Mouse (Mus musculus) layer of hippocampus, postnatal 10 days (tissue): ENCODE data around the gene Actr10. TPM values are rescaled to one million over a fixed set of nuclear protein-coding genes. Genes with fewer than 3 reads are reported as not detected.

Experiments used
- total RNA-seq, 2 experiments: library from RNA; stranded (reverse); gene quantifications; 2 replicates each; pipeline ENCODE4 v1.2.3; 2021

Actr10 gene
- total RNA-seq, 2 experiments from 2014 or later = 170 to 180 TPM

Other genes starting within 250 kb of the Actr10 start
- gene Frmd6, start 112.3 kb upstream of the Actr10 start, total RNA-seq = 10 to 100 TPM; 11.0 to 12.5 TPM
- gene Psma3, start 36.8 kb downstream of the Actr10 start, total RNA-seq = 100 to 1,000 TPM; 218 to 287 TPM
- gene Arid4a, start 78.1 kb downstream of the Actr10 start, total RNA-seq = 10 to 100 TPM; 38.4 to 39.2 TPM
- not detected for gene Tomm20l, start 173.6 kb downstream of the Actr10 start, total RNA-seq
- 10 to 100 TPM; 71.5 to 72.2 TPM for gene Timm9, start 198.8 kb downstream of the Actr10 start, total RNA-seq
- gene 2700049A03Rik, start 199.0 kb downstream of the Actr10 start, total RNA-seq = 1 to 10 TPM; 7.2 to 7.9 TPM